Mouse (Mus musculus) hindbrain, embryonic 11.5 days (tissue): Measurements from ENCODE around the gene Tcn2. TPM values are rescaled to one million over a fixed set of nuclear protein-coding genes. Genes with fewer than 3 reads are reported as not detected.

Experiments used
- ATAC-seq: fragments of 200-750 bp; cut with Nextera tagmentation; 2 replicates; pipeline ENCODE4 v1.8.0; 2017; ENCODE audit warnings: mild to moderate bottlenecking, moderate TSS enrichment, moderate library complexity; ENCODE audit not compliant: low FRiP score
- DNase-seq: peaks from one replicate; pipeline ENCODE4 v3.0.0-alpha.2; 2015; ENCODE audit warnings: low spot score
- H3K27ac ChIP-seq: fragments of 300-500 bp; sonication (generic); 2 replicates; pipeline ENCODE4 v1.5.1; 2014; ENCODE audit warnings: mild to moderate bottlenecking, low read depth, low read length
- H3K27me3 ChIP-seq: fragments of 300-500 bp; sonication (generic); 2 replicates; pipeline ENCODE4 v1.6.1; 2014; ENCODE audit warnings: mild to moderate bottlenecking, low read length, moderate library complexity, mixed read lengths; ENCODE audit not compliant: control insufficient read depth, insufficient read depth
- H3K36me3 ChIP-seq: fragments of 300-500 bp; sonication (generic); 2 replicates; pipeline ENCODE4 v1.6.1; 2014; ENCODE audit warnings: mild to moderate bottlenecking, low read length, moderate library complexity, mixed read lengths; ENCODE audit not compliant: control insufficient read depth, insufficient read depth
- H3K4me1 ChIP-seq: fragments of 300-500 bp; sonication (generic); replicated peaks from 2 replicates; pipeline ENCODE4 v1.6.1; 2014; ENCODE audit warnings: low read length, mixed read lengths; ENCODE audit not compliant: control insufficient read depth, insufficient read depth
- H3K4me2 ChIP-seq: fragments of 300-500 bp; sonication (generic); replicated peaks from 2 replicates; pipeline ENCODE4 v1.6.1; 2014; ENCODE audit warnings: mild to moderate bottlenecking, low read depth, low read length
- H3K4me3 ChIP-seq: fragments of 300-500 bp; sonication (generic); 2 replicates; pipeline ENCODE4 v1.5.1; 2014; ENCODE audit warnings: low read depth, low read length
- H3K9ac ChIP-seq: fragments of 300-500 bp; sonication (generic); 2 replicates; pipeline ENCODE4 v1.6.1; 2014; ENCODE audit warnings: low read depth, low read length
- H3K9me3 ChIP-seq: fragments of 300-500 bp; sonication (generic); 2 replicates; pipeline ENCODE4 v1.6.1; 2016; ENCODE audit warnings: low read length; ENCODE audit not compliant: control insufficient read depth
- WGBS: fragments of 180-500 bp; shearing (Covaris S2); extraction: QIAGEN DNeasy Blood & Tissue Kit; methylation state at CpG from one replicate; pipeline ENCODE4 v1.1.7; 2014; 5-methylcytosine and 5-hydroxymethylcytosine counted together
- polyA plus RNA-seq: library from polyadenylated mRNA; unstranded; fragments of >200 nt; fragmentation: Nextera tagmentation; extraction: Ambion mirVana; gene quantifications from 2 replicates; pipeline ENCODE4 v1.2.1, GENCODE M21; 2014

Tcn2 gene
- polyA plus RNA-seq, 1 experiment from 2014 or later, result 38.8 TPM

- H3K9ac ChIP-seq, result no peak overlapping the region
- H3K4me2 ChIP-seq, result no peak overlapping the region
- no peaks in the 10 kb centered on the region for H3K9me3 ChIP-seq
- DNase-seq (no peak), ATAC-seq (no peak)
- H3K27ac ChIP-seq, result no peak overlapping the region
- no peak overlapping the region for H3K4me3 ChIP-seq
- no peaks in the 10 kb centered on the region for H3K27me3 ChIP-seq
- no peaks in the 10 kb centered on the region for H3K36me3 ChIP-seq
- 95% methylated on average over 7 of the region's 7 CpGs for WGBS
- H3K4me1 ChIP-seq, result no peaks in the 10 kb centered on the region
These were observed 9.4 kb upstream of the Tcn2 start for GRCm38 (mm10) chr11:3941371-3941770.

GRCm38 (mm10) chr11:3937321-3937874 is 5.4 kb upstream of the Tcn2 start:
- no peaks in the 10 kb centered on the region for H3K27me3 ChIP-seq
- H3K9ac ChIP-seq, result no peak overlapping the region
- no peak overlapping the region for H3K4me3 ChIP-seq
- ATAC-seq (no peak), DNase-seq (no peak)
- H3K4me1 ChIP-seq, result no peaks in the 10 kb centered on the region
- H3K36me3 ChIP-seq, result no peaks in the 10 kb centered on the region
- H3K27ac ChIP-seq, result no peak overlapping the region
- no peak overlapping the region for H3K4me2 ChIP-seq
- 75% methylated on average over 13 of the region's 13 CpGs for WGBS
- H3K9me3 ChIP-seq, result no peaks in the 10 kb centered on the region

- 94% methylated on average over 3 of the region's 3 CpGs for WGBS
- Histone ChIP-seq H3K36me3 (no peaks in the 10 kb centered on the region), H3K4me3 (no peak overlapping the region), H3K27ac (no peak overlapping the region), H3K9me3 (no peaks in the 10 kb centered on the region), H3K9ac (no peak overlapping the region), H3K4me1 (peaks cover under 1% of the 10 kb centered on the region; the same call in 1 of the 2 replicates), H3K27me3 (no peaks in the 10 kb centered on the region), H3K4me2 (no peak overlapping the region)
- no peak for ATAC-seq
- no peak for DNase-seq
These were observed 4.4 kb upstream of the Tcn2 start for GRCm38 (mm10) chr11:3936318-3936717.

GRCm38 (mm10) chr11:3935135-3935534 is 3.2 kb upstream of the Tcn2 start:
- Histone ChIP-seq H3K9me3 (no peaks in the 10 kb centered on the region), H3K4me3 (no peak overlapping the region), H3K36me3 (no peaks in the 10 kb centered on the region), H3K4me2 (no peak overlapping the region), H3K27ac (no peak overlapping the region), H3K9ac (no peak overlapping the region), H3K4me1 (peaks cover 2% of the 10 kb centered on the region; the same call in 1 of the 2 replicates), H3K27me3 (no peaks in the 10 kb centered on the region)
- no peak for ATAC-seq
- no peak for DNase-seq
- WGBS, result 74% methylated on average over 4 of the region's 4 CpGs

GRCm38 (mm10) chr11:3933756-3934285 is 1.9 kb upstream of the Tcn2 start:
- peaks cover 2% of the 10 kb centered on the region; the same call in 1 of the 2 replicates for H3K4me1 ChIP-seq
- DNase-seq (no peak), ATAC-seq (no peak)
- no peak overlapping the region for H3K4me3 ChIP-seq
- no peaks in the 10 kb centered on the region for H3K36me3 ChIP-seq
- H3K9me3 ChIP-seq, result no peaks in the 10 kb centered on the region
- H3K27me3 ChIP-seq, result no peaks in the 10 kb centered on the region
- H3K9ac ChIP-seq, result no peak overlapping the region
- H3K27ac ChIP-seq, result no peak overlapping the region
- H3K4me2 ChIP-seq, result no peak overlapping the region
- 76% methylated on average over 9 of the region's 9 CpGs for WGBS

- no peak overlapping the region for H3K27ac ChIP-seq
- 29% methylated on average over 6 of the region's 6 CpGs for WGBS
- ATAC-seq (no peak), DNase-seq (no peak)
- H3K4me1 ChIP-seq, result peaks cover 2% of the 10 kb centered on the region; the same call in 1 of the 2 replicates
- H3K9ac ChIP-seq, result 0 out of 2 replicates have a peak overlapping the region, but pooled peaks have one; percentile 47
- peak overlapping the region; percentile 39 for H3K4me3 ChIP-seq
- H3K4me2 ChIP-seq, result peak overlapping the region; percentile 74; the same call in 1 of the 2 replicates
- no peaks in the 10 kb centered on the region for H3K9me3 ChIP-seq
- no peaks in the 10 kb centered on the region for H3K27me3 ChIP-seq
- no peaks in the 10 kb centered on the region for H3K36me3 ChIP-seq
These were observed 1.0 kb downstream of the Tcn2 start for GRCm38 (mm10) chr11:3930931-3931330.

- WGBS, result 87% methylated on average over 4 of the region's 4 CpGs
- Histone ChIP-seq H3K4me1 (peaks cover 2% of the 10 kb centered on the region; the same call in 1 of the 2 replicates), H3K9ac (no peak overlapping the region), H3K36me3 (no peaks in the 10 kb centered on the region), H3K4me2 (no peak overlapping the region), H3K27me3 (no peaks in the 10 kb centered on the region), H3K27ac (no peak overlapping the region), H3K9me3 (no peaks in the 10 kb centered on the region), H3K4me3 (no peak overlapping the region)
- ATAC-seq (no peak), DNase-seq (no peak)
These were observed 1.9 kb downstream of the Tcn2 start for GRCm38 (mm10) chr11:3930019-3930418.

- Histone ChIP-seq H3K4me1 (no peaks in the 10 kb centered on the region; the same call in 1 of the 2 replicates), H3K27ac (no peak overlapping the region), H3K4me2 (no peak overlapping the region), H3K9ac (no peak overlapping the region), H3K27me3 (no peaks in the 10 kb centered on the region), H3K36me3 (no peaks in the 10 kb centered on the region), H3K4me3 (no peak overlapping the region), H3K9me3 (no peaks in the 10 kb centered on the region)
- WGBS, result 95% methylated on average over 10 of the region's 10 CpGs
- DNase-seq (no peak), ATAC-seq (no peak)
These were observed 6.0 kb downstream of the Tcn2 start for GRCm38 (mm10) chr11:3925916-3926315.

- no peaks in the 10 kb centered on the region for H3K27me3 ChIP-seq
- H3K4me1 ChIP-seq, result no peaks in the 10 kb centered on the region
- H3K4me2 ChIP-seq, result no peak overlapping the region
- no peak overlapping the region for H3K27ac ChIP-seq
- DNase-seq (no peak), ATAC-seq (no peak)
- no peak overlapping the region for H3K9ac ChIP-seq
- H3K36me3 ChIP-seq, result no peaks in the 10 kb centered on the region
- no peak overlapping the region for H3K4me3 ChIP-seq
- WGBS, result 95% methylated on average over 6 of the region's 6 CpGs
- H3K9me3 ChIP-seq, result no peaks in the 10 kb centered on the region
These were observed 9.2 kb downstream of the Tcn2 start for GRCm38 (mm10) chr11:3922731-3923130.
